Mouse (Mus musculus): ENCODE results near the gene Atp6v0a1. TPM values are rescaled to one million over a fixed set of nuclear protein-coding genes. Genes with fewer than 3 reads are reported as not detected.

The Atp6v0a1 gene
- polyA plus RNA-seq, 2 experiments = 32.7 to 60.9 TPM

DNA sequence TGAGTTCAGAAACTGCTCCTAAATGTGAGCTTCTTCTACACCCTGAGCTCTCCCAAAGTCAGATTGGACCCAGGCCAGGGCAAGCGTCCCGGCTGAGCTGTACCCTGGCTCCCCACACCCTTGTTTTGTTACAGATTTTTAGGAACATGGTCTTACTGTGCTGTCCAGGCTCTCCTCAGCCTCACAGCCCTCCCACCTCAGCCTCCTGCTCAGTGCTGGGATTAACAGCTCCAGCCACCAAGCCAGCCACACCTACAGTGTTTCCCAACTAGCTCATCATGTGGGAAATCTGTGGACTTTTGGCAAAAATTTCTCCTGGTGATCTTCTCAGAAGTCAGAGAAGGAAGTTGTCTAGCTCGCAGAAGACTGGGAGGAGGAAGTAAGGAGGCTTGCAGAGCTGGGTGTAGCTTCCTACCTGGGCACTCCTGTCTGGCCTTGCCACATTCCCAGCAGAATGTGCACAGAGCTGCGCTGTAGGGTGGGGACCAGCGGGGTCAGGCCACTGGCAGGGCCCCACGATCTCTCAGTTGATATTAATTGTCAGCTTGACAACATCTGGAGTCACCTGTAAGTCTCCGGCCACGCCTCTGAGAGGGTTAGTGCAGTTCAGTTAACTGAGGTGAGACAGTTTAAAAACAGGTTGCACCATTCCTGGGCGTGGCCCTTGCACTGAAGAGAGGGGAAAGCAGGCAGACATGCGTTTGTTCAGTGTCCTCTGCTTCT, 43.7 kb downstream of the Atp6v0a1 start:
- Histone ChIP-seq H3K9ac (ENCODE audit: low read depth, low read length, severe bottlenecking) (no peak overlapping the region), H3K9me3 (ENCODE audit: control insufficient read depth, low read length) (no peaks in the 10 kb centered on the region), H3K4me1 (ENCODE audit: control insufficient read depth, insufficient read depth, low read length) (no peaks in the 10 kb centered on the region), H3K4me2 (replicated peaks; ENCODE audit: low read depth, low read length, severe bottlenecking) (no peak overlapping the region), H3K27me3 (ENCODE audit: control insufficient read depth, insufficient read depth, low read length) (no peaks in the 10 kb centered on the region), H3K4me3 (replicated peaks; ENCODE audit: low read length) (no peak overlapping the region), H3K36me3 (ENCODE audit: control insufficient read depth, insufficient read depth, low read length) (peaks cover 51% of the 10 kb centered on the region), H3K27ac (replicated peaks; ENCODE audit: low read depth, low read length) (no peak overlapping the region)
- ATAC-seq (ENCODE audit: low FRiP score, low read depth) (no peak), DNase-seq (ENCODE audit: low spot score) (no peak)
- no peak for TF ChIP-seq POLR2A (IDR thresholded peaks at IDR 0.05; ENCODE audit: borderline replicate concordance, extremely low read depth, insufficient read depth, insufficient read length)
- WGBS = 86% methylated on average over 10 of the region's 10 CpGs

DNA sequence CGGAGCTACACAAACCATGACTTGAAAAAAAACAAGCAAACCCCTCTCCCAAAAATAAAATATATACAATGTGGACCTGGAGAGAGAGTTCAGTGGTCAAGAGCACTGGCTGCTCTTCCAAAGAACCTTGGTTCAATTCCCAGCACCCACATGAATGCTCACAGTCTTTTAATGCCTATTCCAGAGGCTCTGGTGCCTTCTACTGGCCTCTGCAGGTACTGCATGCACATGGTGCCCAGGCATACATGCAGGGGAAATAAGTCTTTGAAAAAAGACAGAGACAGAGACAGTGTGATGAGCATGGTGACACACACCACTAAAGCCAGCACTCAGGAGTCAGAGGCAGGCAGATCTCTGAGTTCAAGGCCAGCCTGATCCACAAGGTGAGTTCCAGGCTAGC, 44.7 kb downstream of the Atp6v0a1 start:
- Histone ChIP-seq H3K4me3 (replicated peaks; ENCODE audit: low read length) (no peak overlapping the region), H3K27me3 (ENCODE audit: control insufficient read depth, insufficient read depth, low read length) (no peaks in the 10 kb centered on the region), H3K36me3 (ENCODE audit: control insufficient read depth, insufficient read depth, low read length) (peaks cover 40% of the 10 kb centered on the region), H3K4me1 (ENCODE audit: control insufficient read depth, insufficient read depth, low read length) (no peaks in the 10 kb centered on the region), H3K9ac (ENCODE audit: low read depth, low read length, severe bottlenecking) (no peak overlapping the region), H3K4me2 (replicated peaks; ENCODE audit: low read depth, low read length, severe bottlenecking) (no peak overlapping the region), H3K27ac (replicated peaks; ENCODE audit: low read depth, low read length) (no peak overlapping the region), H3K9me3 (ENCODE audit: control insufficient read depth, low read length) (no peaks in the 10 kb centered on the region)
- TF ChIP-seq POLR2A (IDR thresholded peaks at IDR 0.05; ENCODE audit: borderline replicate concordance, extremely low read depth, insufficient read depth, insufficient read length) = no peak
- no peak for ATAC-seq (ENCODE audit: low FRiP score, low read depth)
- DNase-seq (ENCODE audit: low spot score) = no peak
- 97% methylated on average over 1 of the region's 1 CpGs for WGBS

DNA sequence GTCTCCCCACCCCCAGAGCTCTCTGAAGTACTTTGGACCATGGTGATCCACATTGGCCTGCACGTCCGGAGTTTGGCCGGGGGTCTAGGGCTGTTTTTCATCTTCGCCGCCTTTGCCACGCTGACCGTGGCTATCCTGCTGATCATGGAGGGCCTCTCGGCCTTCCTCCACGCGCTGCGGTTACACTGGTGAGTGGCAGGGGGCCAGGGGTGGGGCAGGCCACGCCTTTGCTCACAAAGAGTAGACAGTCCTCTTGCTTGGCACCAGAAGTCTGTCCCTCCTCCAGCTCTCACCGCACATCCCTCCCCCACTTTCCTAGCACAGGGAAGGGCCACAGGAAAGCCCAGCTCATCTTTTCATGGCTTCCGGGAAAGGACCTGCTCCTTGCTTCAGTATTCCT, 46.2 kb downstream of the Atp6v0a1 start:
- no peak for DNase-seq (ENCODE audit: low spot score)
- Histone ChIP-seq H3K27me3 (ENCODE audit: control insufficient read depth, insufficient read depth, low read length) (no peaks in the 10 kb centered on the region), H3K4me3 (replicated peaks; ENCODE audit: low read length) (no peak overlapping the region), H3K27ac (replicated peaks; ENCODE audit: low read depth, low read length) (no peak overlapping the region), H3K9me3 (ENCODE audit: control insufficient read depth, low read length) (no peaks in the 10 kb centered on the region), H3K4me2 (replicated peaks; ENCODE audit: low read depth, low read length, severe bottlenecking) (no peak overlapping the region), H3K36me3 (ENCODE audit: control insufficient read depth, insufficient read depth, low read length) (peaks cover 27% of the 10 kb centered on the region), H3K4me1 (ENCODE audit: control insufficient read depth, insufficient read depth, low read length) (peaks cover 1% of the 10 kb centered on the region; the same call in 1 of the 2 replicates), H3K9ac (ENCODE audit: low read depth, low read length, severe bottlenecking) (no peak overlapping the region)
- ATAC-seq (ENCODE audit: low FRiP score, low read depth) = no peak
- no peak for TF ChIP-seq POLR2A (IDR thresholded peaks at IDR 0.05; ENCODE audit: borderline replicate concordance, extremely low read depth, insufficient read depth, insufficient read length)
- WGBS = 82% methylated on average over 14 of the region's 14 CpGs

DNA sequence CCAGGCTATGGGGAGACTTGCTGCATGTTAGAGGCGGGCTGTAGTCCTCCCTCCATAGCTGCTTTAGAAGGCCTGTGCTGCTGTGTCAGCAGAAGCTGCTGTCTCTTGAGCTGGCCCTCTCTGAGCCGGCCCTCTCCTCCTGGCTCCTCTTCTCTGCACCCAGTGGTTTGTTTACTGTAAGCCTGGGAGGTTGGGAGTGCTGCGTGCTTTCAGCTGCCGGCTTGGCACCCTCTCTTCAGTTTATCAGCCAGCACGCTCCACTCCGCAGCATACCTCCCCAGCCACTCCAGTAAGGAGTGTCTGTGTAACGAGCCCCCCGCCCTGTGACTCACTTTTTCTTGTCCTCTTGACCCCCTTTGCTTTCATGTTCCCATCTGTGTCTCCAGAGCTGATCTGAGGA, 47.6 kb downstream of the Atp6v0a1 start:
- no peak for TF ChIP-seq POLR2A (IDR thresholded peaks at IDR 0.05; ENCODE audit: borderline replicate concordance, extremely low read depth, insufficient read depth, insufficient read length)
- ATAC-seq (ENCODE audit: low FRiP score, low read depth) (no peak), DNase-seq (ENCODE audit: low spot score) (no peak)
- no peaks in the 10 kb centered on the region for H3K27me3 ChIP-seq (ENCODE audit: control insufficient read depth, insufficient read depth, low read length)
- H3K36me3 ChIP-seq (ENCODE audit: control insufficient read depth, insufficient read depth, low read length) = peaks cover 23% of the 10 kb centered on the region
- H3K4me3 ChIP-seq (replicated peaks; ENCODE audit: low read length) = no peak overlapping the region
- no peak overlapping the region for H3K27ac ChIP-seq (replicated peaks; ENCODE audit: low read depth, low read length)
- no peak overlapping the region for H3K4me2 ChIP-seq (replicated peaks; ENCODE audit: low read depth, low read length, severe bottlenecking)
- 43% methylated on average over 8 of the region's 8 CpGs for WGBS
- H3K9me3 ChIP-seq (ENCODE audit: control insufficient read depth, low read length) = no peaks in the 10 kb centered on the region
- H3K9ac ChIP-seq (ENCODE audit: low read depth, low read length, severe bottlenecking) = no peak overlapping the region
- H3K4me1 ChIP-seq (ENCODE audit: control insufficient read depth, insufficient read depth, low read length) = peaks cover 3% of the 10 kb centered on the region; the same call in 1 of the 2 replicates

DNA sequence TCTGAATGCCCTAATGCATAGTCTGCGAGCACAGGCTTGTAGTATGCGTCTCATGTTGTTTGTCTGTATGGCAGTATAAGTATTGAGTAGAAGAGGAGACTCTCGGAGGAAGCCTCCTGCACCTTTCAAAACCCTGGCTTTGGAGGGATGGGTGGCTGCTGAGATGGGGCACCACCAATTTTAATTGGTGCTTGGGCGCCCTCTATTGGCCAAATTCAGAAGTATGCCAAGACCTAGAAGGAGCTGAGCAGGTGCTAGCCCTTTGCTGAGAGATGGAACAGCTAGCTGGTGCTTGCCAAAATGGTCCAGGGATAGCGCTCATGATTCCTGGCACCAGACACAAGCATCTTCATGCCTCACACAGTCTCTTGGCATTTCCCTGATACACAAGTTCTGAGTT, 48.6 kb downstream of the Atp6v0a1 start:
- no peak overlapping the region for H3K4me2 ChIP-seq (replicated peaks; ENCODE audit: low read depth, low read length, severe bottlenecking)
- no peak overlapping the region for H3K4me3 ChIP-seq (replicated peaks; ENCODE audit: low read length)
- no peaks in the 10 kb centered on the region for H3K27me3 ChIP-seq (ENCODE audit: control insufficient read depth, insufficient read depth, low read length)
- no peak for TF ChIP-seq POLR2A (IDR thresholded peaks at IDR 0.05; ENCODE audit: borderline replicate concordance, extremely low read depth, insufficient read depth, insufficient read length)
- H3K36me3 ChIP-seq (ENCODE audit: control insufficient read depth, insufficient read depth, low read length) = peaks cover 25% of the 10 kb centered on the region
- H3K4me1 ChIP-seq (ENCODE audit: control insufficient read depth, insufficient read depth, low read length) = peaks cover 4% of the 10 kb centered on the region; the same call in 1 of the 2 replicates
- ATAC-seq (ENCODE audit: low FRiP score, low read depth) (peak; percentile 48; the same call in 1 of the 2 replicates), DNase-seq (ENCODE audit: low spot score) (peak; percentile 87)
- WGBS = 31% methylated on average over 5 of the region's 5 CpGs
- H3K9ac ChIP-seq (ENCODE audit: low read depth, low read length, severe bottlenecking) = no peak overlapping the region
- H3K27ac ChIP-seq (replicated peaks; ENCODE audit: low read depth, low read length) = no peak overlapping the region
- no peaks in the 10 kb centered on the region for H3K9me3 ChIP-seq (ENCODE audit: control insufficient read depth, low read length)

Measured in limb, embryonic 14.5 days (tissue).